Mouse (Mus musculus) lung, postnatal 14 days (tissue): ENCODE results near the gene Vsir.

Source experiments
- DNase-seq: peaks from one replicate; pipeline ENCODE4 v3.0.0; 2021

Vsir gene

GRCm38 (mm10) chr10:60346701-60347405 is at the start of gene Vsir:
TSS of gene Vsir (plus strand) at chr10:60346851.
- DNase-seq, result peak; percentile 89

DNA sequence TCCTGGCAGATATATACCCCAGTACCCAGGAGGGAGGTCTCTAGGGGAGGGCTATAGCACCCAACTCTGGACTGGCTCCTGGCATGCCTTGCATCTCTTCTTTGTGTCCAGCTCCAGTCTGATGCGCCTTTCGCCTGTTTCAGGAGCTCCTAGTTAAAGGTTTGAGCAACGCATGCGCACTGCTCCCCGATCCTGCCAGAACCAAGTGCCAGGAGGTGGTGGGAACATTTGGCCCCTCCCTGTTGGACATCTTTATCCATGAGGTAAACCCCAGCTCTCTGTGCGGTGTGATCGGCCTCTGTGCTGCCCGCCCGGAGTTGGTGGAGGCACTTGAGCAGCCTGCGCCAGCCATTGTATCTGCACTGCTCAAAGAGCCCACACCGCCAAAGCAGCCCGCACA is 47.0 kb upstream of the Vsir start:
- DNase-seq, result no peak

GRCm38 (mm10) chr10:60303419-60303818 is 43.2 kb upstream of the Vsir start:
- DNase-seq, result no peak

GRCm38 (mm10) chr10:60304854-60305628 is 41.6 kb upstream of the Vsir start:
- peak; percentile 84 for DNase-seq

- DNase-seq, result no peak
Measured at GRCm38 (mm10) chr10:60310629-60311028, 36.0 kb upstream of the Vsir start.

- no peak for DNase-seq
Measured at GRCm38 (mm10) chr10:60313606-60314005, 33.0 kb upstream of the Vsir start.

DNA sequence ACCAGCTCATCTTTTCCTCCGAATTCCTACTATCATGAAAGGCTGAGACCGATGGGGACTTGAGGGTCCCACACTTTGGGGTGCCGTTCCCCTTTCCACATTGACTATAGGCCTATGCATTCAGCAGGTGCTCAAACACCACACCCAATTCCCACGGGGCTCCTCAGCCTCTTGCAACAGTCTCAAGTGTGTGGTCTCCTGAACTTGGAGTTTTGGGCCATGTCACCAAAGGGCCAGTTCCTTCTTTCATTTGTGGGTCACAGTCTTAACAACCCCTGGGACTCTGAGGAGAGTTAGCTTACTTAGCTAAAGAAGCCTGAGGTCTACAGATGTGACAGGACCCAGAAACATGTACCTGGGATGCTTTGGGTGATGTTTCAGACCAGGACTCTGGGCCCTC is 30.5 kb upstream of the Vsir start:
- no peak for DNase-seq

DNA sequence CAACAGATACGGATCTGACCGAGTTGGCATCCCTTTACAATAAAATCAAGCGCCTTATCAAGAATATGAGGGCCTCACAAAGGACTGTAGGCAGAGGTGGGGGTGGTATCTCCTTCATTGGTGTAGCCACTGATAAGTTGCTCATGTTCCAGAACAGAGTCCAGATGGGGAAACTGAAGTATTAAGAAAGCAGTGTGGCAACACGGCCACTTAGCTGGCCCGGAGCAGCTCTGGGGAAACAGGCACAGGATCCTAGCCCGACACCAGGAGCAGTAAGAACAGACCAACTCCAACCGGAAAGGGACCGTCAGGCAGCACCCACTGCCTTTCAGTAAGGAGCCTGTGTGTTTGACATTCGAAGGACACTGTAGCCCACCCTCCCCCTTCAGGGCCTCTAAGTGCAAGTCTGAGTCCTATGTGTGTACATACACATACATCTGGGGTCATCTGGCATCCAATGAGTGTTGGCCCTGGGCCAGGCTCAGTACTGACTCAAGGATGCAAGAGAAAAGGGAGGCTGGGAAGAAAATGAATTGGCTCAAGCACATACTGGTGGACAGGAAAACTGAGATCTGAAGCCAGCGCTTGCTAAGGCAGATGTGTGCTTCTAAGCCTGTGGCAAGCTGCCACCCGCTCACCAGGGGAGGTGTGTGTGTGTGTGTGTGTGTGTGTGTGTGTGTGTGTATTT is 17.5 kb upstream of the Vsir start:
- no peak for DNase-seq

- DNase-seq, result no peak
Measured at GRCm38 (mm10) chr10:60334583-60334982, 12.1 kb upstream of the Vsir start.

- no peak for DNase-seq
Measured at GRCm38 (mm10) chr10:60335021-60335420, 11.6 kb upstream of the Vsir start.

GRCm38 (mm10) chr10:60341528-60341927 is 5.1 kb upstream of the Vsir start:
- DNase-seq, result no peak

- no peak for DNase-seq
Measured at GRCm38 (mm10) chr10:60344111-60344510, 2.5 kb upstream of the Vsir start.

- DNase-seq, result no peak
Measured at GRCm38 (mm10) chr10:60346056-60346455, 595 bp upstream of the Vsir start.

DNA sequence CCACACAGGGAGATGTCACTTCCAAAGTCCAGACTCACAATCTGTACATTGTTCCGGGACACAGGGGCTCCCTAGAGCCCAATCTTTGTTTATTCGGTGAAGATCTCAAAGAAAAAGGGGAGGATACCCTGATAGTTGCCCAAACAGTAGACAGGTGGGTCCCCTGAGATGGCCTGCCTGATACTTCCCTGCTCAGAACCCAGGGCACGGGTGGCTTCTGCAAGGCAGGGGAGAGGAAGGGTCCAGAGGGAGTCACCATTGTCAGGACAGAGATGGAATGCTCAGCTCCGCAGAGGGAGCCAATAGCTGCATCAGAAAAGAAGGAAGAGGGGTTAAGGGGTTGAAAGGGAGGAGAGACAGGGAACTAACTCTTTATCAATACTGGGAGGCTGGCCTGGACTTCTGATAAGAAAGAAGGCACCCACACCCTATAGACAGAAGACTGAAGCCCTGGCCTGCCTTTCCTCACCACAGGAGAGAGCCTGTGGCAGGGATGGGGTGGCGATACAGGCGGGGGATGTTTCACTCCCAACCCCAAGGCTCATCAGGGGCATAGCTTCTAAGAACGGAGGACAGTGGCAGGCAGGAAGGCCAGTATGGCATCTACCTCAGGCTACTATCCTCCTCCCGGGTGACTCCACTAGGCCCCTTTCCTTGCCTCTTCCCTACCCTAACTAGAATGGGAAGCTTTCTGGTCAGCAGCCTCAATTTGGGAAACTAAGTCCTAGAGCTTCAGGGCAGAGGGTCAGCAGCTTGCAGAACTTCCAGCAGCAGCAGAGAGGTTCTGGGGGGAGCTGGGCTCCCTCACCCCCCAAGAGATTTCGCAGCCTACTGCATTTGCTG is 1.3 kb downstream of the Vsir start:
- no peak for DNase-seq

- peak; percentile 75 for DNase-seq
Measured at GRCm38 (mm10) chr10:60349056-60349455, 2.4 kb downstream of the Vsir start.

DNA sequence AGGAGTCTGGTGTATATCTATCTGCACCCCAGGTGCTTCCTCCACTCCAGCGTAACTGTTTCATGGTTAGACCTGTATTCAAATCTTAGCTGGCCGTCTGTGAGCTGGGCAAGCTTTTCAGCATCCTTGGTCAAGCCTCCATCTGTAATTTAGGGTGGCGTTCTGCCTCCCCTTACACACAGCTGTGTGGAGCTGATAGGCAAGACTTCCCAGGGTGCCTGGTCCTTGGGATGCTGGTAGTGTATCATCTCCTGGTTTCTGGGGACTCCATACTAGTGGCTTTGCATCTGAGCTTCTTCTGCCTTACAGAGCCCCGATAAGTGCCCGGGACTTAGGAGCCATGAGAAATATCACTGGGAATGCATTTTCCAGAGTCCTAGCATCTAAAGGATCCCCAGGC is 3.0 kb downstream of the Vsir start:
- DNase-seq, result no peak

GRCm38 (mm10) chr10:60350077-60350804 is 3.6 kb downstream of the Vsir start:
- DNase-seq, result no peak

- DNase-seq, result peak; percentile 96
Measured at GRCm38 (mm10) chr10:60350805-60351167, 4.1 kb downstream of the Vsir start.

- peak; percentile 41 for DNase-seq
Measured at GRCm38 (mm10) chr10:60351248-60351647, 4.6 kb downstream of the Vsir start.

- DNase-seq, result peak; percentile 78
Measured at GRCm38 (mm10) chr10:60351761-60352455, 5.3 kb downstream of the Vsir start.

DNA sequence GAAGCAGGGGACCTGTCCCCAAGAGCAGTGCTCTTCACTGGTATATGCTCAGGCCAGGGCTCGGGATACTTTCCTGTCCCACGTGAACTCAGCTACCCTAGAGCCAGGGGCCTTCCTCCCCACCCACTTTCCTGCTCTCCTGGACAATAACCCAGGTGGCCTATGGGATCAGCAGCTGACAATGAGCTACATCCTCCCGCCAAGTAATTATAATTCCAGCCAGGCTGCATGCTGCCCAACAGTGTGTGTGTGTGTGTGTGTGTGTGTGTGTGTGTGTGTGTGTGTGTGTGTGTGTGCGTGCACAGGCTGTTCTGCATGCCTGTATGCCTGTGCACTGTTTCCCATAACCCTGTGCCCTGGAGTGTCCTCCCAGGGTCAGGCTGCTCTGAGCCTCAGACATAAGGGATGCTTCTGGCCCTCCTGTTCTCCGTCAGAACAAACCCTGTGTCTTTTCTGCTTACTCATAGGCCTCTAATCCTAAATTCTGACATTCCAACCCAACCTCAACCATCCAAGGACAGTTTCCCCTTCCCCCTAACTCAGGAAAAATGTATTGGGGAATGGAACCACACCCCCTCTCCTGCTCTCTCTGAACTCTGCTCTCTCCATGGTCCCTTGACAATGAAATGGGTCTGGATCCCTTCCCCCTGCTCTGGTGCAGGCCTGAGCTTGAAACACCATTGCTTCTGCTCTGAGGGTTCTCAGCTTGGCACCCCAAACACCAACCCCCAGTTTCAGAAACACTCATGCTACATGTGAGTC is 6.8 kb downstream of the Vsir start:
- no peak for DNase-seq
